Mouse (Mus musculus): ENCODE measurements around the gene Rps9. TPM values are rescaled to one million over a fixed set of nuclear protein-coding genes. Genes with fewer than 3 reads are reported as not detected.
"Not testable (repeated sequence)": the region's sequence is repeated elsewhere in the genome, so short reads cannot be mapped to it uniquely, and the experiment has no call there.

The Rps9 gene
- total RNA-seq, 1 experiment from 2014 or later, result 1,808 TPM

GRCm38 (mm10) chr7:3720268-3720667 lies 16.5 kb downstream of the Rps9 start, which contains the start of gene Pirb:
Gene Pirb, minus strand, starts transcription at chr7:3720391.
- not testable (repeated sequence) for ATAC-seq (replicated peaks in 1 of 2; ENCODE audit: insufficient read depth in 1 of 2, low FRiP score in 2 of 2, low TSS enrichment in 1 of 2, low read depth in 1 of 2, poor library complexity in 2 of 2, severe bottlenecking in 2 of 2)

GRCm38 (mm10) chr7:3725459-3725858 lies 21.7 kb downstream of the Rps9 start:
- ATAC-seq (replicated peaks in 1 of 2; ENCODE audit: insufficient read depth in 1 of 2, low FRiP score in 2 of 2, low TSS enrichment in 1 of 2, low read depth in 1 of 2, poor library complexity in 2 of 2, severe bottlenecking in 2 of 2), result not testable (repeated sequence)

- ATAC-seq (replicated peaks in 1 of 2; ENCODE audit: insufficient read depth in 1 of 2, low FRiP score in 2 of 2, low TSS enrichment in 1 of 2, low read depth in 1 of 2, poor library complexity in 2 of 2, severe bottlenecking in 2 of 2), result not testable (repeated sequence)
Observed at GRCm38 (mm10) chr7:3732675-3733074, 28.9 kb downstream of the Rps9 start.

Other genes starting within 250 kb of the Rps9 start
- 1.4 and 2.1 TPM in 2 replicates for gene Tarm1, start 201.4 kb upstream of the Rps9 start, total RNA-seq (2017)
- 0.20 TPM in 1 of 2 replicates, not detected in the other for gene Oscar, start 87.8 kb upstream of the Rps9 start, total RNA-seq (2017)
- gene Ndufa3, start 86.6 kb upstream of the Rps9 start, total RNA-seq (2017), result 150 and 232 TPM in 2 replicates
- gene Tfpt, start 74.1 kb upstream of the Rps9 start, total RNA-seq (2017), result 22.8 and 25.9 TPM in 2 replicates
- 78.5 and 106 TPM in 2 replicates for gene Prpf31, start 74.0 kb upstream of the Rps9 start, total RNA-seq (2017)
- 20.8 and 22.3 TPM in 2 replicates for gene Cnot3, start 58.7 kb upstream of the Rps9 start, total RNA-seq (2017)
- gene Leng1, start 38.2 kb upstream of the Rps9 start, total RNA-seq (2017), result 11.1 and 15.4 TPM in 2 replicates
- gene Tmc4, start 26.4 kb upstream of the Rps9 start, total RNA-seq (2017), result 6.4 and 6.7 TPM in 2 replicates
- 29.4 and 41.6 TPM in 2 replicates for gene Tsen34, start 11.1 kb upstream of the Rps9 start, total RNA-seq (2017)
- 25.3 and 28.2 TPM in 2 replicates for gene Mboat7, start 10.5 kb upstream of the Rps9 start, total RNA-seq (2017)
- gene Pirb, start 16.4 kb downstream of the Rps9 start, total RNA-seq (2017), result 5.6 and 14.5 TPM in 2 replicates
- gene Gm15448, start 121.7 kb downstream of the Rps9 start, total RNA-seq (2017), result 0.69 and 0.74 TPM in 2 replicates
- gene Pira2, start 141.1 kb downstream of the Rps9 start, total RNA-seq (2017), result 6.4 TPM in 1 of 2 replicates, not detected in the other
- 0.94 and 1.9 TPM in 2 replicates for gene Gm14548, start 194.1 kb downstream of the Rps9 start, total RNA-seq (2017)
- 0.94 and 3.1 TPM in 2 replicates for gene Lilra6, start 211.5 kb downstream of the Rps9 start, total RNA-seq (2017)

Measured in hematopoietic stem cell, adult 5-6 weeks (primary cell).